Mouse (Mus musculus): Measurements from ENCODE around the gene B4galt2.

- TF ChIP-seq CTCF (IDR thresholded peaks at IDR 0.05; ENCODE audit: low read depth), result no peak
- no peak for TF ChIP-seq EP300 (IDR thresholded peaks at IDR 0.05; ENCODE audit: low read depth)
These were observed 29.5 kb upstream of the B4galt2 start for GRCm38 (mm10) chr4:117912685-117913273.

All from heart, postnatal 0 days (tissue).